Mouse (Mus musculus) CH12.LX (cell line): ENCODE measurements around the gene Mpo. TPM values are rescaled to one million over a fixed set of nuclear protein-coding genes. Genes with fewer than 3 reads are reported as not detected.

Experiments used
- DNase-seq: peaks from one replicate; pipeline ENCODE4 v3.0.0-alpha.2; 2013; ENCODE audit errors: extremely low read depth
- H3K27ac ChIP-seq: 2 replicates; pipeline ENCODE4 v1.5.1; 2012; ENCODE audit warnings: low read depth, mild to moderate bottlenecking, control low read depth, moderate library complexity; ENCODE audit not compliant: insufficient read depth
- H3K27me3 ChIP-seq: replicated peaks from 2 replicates; pipeline ENCODE3; 2012; ENCODE audit warnings: inconsistent platforms
- H3K36me3 ChIP-seq, 2 experiments: replicated peaks in 1 of 2; 2 replicates each; pipeline versions ENCODE3 to v1.6.1; 2012; ENCODE audit warnings: inconsistent platforms in 1 of 2, low read length in 1 of 2, mild to moderate bottlenecking in 1 of 2, mixed read lengths in 1 of 2, moderate library complexity in 1 of 2; ENCODE audit not compliant: control insufficient read depth in 1 of 2, insufficient read depth in 1 of 2
- H3K4me1 ChIP-seq, 2 experiments: 2 replicates each; pipeline ENCODE4 v1.6.1; 2012; ENCODE audit warnings: inconsistent platforms in 1 of 2, moderate library complexity in 1 of 2; ENCODE audit not compliant: insufficient read depth in 2 of 2, control insufficient read depth in 1 of 2
- H3K4me2 ChIP-seq: 2 replicates; pipeline ENCODE4 v1.6.1; 2012; ENCODE audit warnings: low read depth, mild to moderate bottlenecking, control low read depth; ENCODE audit not compliant: poor library complexity, insufficient read depth, severe bottlenecking
- H3K4me3 ChIP-seq, 3 experiments: fragments of 150-350 bp in 1 of 3; sonication (generic) in 1 of 3; replicated peaks in 1 of 3; 2 replicates each; pipeline versions ENCODE3 to v1.5.1; 2011 to 2012; ENCODE audit warnings: low read depth in 2 of 3, low read length in 2 of 3, mild to moderate bottlenecking in 2 of 3, moderate library complexity in 2 of 3, control low read depth in 1 of 3, improper control_type of control experiment in 1 of 3, inconsistent platforms in 1 of 3, mixed read lengths in 1 of 3; ENCODE audit not compliant: poor library complexity in 1 of 3
- H3K79me2 ChIP-seq: replicated peaks from 2 replicates; pipeline ENCODE4 v1.6.1; 2012; ENCODE audit warnings: mild to moderate bottlenecking, moderate library complexity; ENCODE audit not compliant: control insufficient read depth, poor library complexity, insufficient read depth, severe bottlenecking; ENCODE audit errors: extremely low read depth
- H3K9ac ChIP-seq: 2 replicates; pipeline ENCODE4 v1.6.1; 2012; ENCODE audit warnings: low read depth, mild to moderate bottlenecking, control low read depth, moderate library complexity; ENCODE audit not compliant: insufficient read depth
- H3K9me3 ChIP-seq: replicated peaks from 2 replicates; pipeline ENCODE3; 2012; ENCODE audit warnings: low read length, inconsistent platforms, mixed read lengths
- BHLHE40 ChIP-seq: IDR thresholded peaks from 2 replicates; pipeline ENCODE4 v1.6.1; 2011; ENCODE audit warnings: mild to moderate bottlenecking, low read depth, low read length, improper control_type of control experiment
- CHD2 ChIP-seq: IDR thresholded peaks from 2 replicates; pipeline ENCODE4 v1.6.1; 2011; ENCODE audit warnings: low read length, improper control_type of control experiment
- CTCF ChIP-seq, 2 experiments: IDR thresholded peaks in 1 of 2; conservative IDR thresholded peaks in 1 of 2; 2 replicates each; pipeline ENCODE4 v1.5.1; 2011 to 2012; ENCODE audit warnings: low read depth in 2 of 2, low read length in 2 of 2, improper control_type of control experiment in 1 of 2, inconsistent platforms in 1 of 2, mild to moderate bottlenecking in 1 of 2, moderate library complexity in 1 of 2
- HCFC1 ChIP-seq: IDR thresholded peaks from 2 replicates; pipeline ENCODE4 v1.6.1; 2012; ENCODE audit warnings: low read depth, mild to moderate bottlenecking, inconsistent platforms, low read length, improper control_type of control experiment
- IRF4 ChIP-seq: IDR thresholded peaks from 2 replicates; pipeline ENCODE4 v1.6.1; 2014; ENCODE audit warnings: low read depth, mild to moderate bottlenecking, inconsistent platforms, low read length, improper control_type of control experiment
- JUN ChIP-seq: IDR thresholded peaks from 2 replicates; pipeline ENCODE4 v1.6.1; 2011; ENCODE audit warnings: low read depth, mild to moderate bottlenecking, low read length, improper control_type of control experiment, moderate library complexity; ENCODE audit not compliant: insufficient read depth
- JUND ChIP-seq: conservative IDR thresholded peaks from 2 replicates; pipeline ENCODE4 v1.6.1; 2011; ENCODE audit warnings: low read depth, low read length, improper control_type of control experiment
- MAFK ChIP-seq: IDR thresholded peaks from 2 replicates; pipeline ENCODE4 v1.6.1; 2011; ENCODE audit warnings: low read length, improper control_type of control experiment; ENCODE audit not compliant: insufficient replicate concordance
- MAX ChIP-seq: IDR thresholded peaks from 2 replicates; pipeline ENCODE4 v1.6.1; 2011; ENCODE audit warnings: low read length, improper control_type of control experiment
- NRF1 ChIP-seq: IDR thresholded peaks from 2 replicates; pipeline ENCODE4 v1.6.1; 2014; ENCODE audit warnings: low read depth, mild to moderate bottlenecking, inconsistent platforms, low read length, improper control_type of control experiment, moderate library complexity
- POLR2A ChIP-seq: IDR thresholded peaks from 2 replicates; pipeline ENCODE4 v1.6.1; 2011; ENCODE audit warnings: low read depth, mild to moderate bottlenecking, improper control_type of control experiment, low read length
- RCOR1 ChIP-seq: conservative IDR thresholded peaks from 2 replicates; pipeline ENCODE4 v1.6.1; 2012; ENCODE audit warnings: low read depth, mild to moderate bottlenecking, inconsistent platforms, low read length, improper control_type of control experiment
- SIN3A ChIP-seq: IDR thresholded peaks from 2 replicates; pipeline ENCODE4 v1.6.1; 2012; ENCODE audit warnings: low read length, improper control_type of control experiment, inconsistent platforms
- TBP ChIP-seq: conservative IDR thresholded peaks from 2 replicates; pipeline ENCODE4 v1.6.1; 2011; ENCODE audit warnings: low read depth, low read length, improper control_type of control experiment
- UBTF ChIP-seq: IDR thresholded peaks from 2 replicates; pipeline ENCODE4 v1.6.1; 2012; ENCODE audit warnings: low read depth, mild to moderate bottlenecking, inconsistent platforms, low read length, improper control_type of control experiment, moderate library complexity
- USF1 ChIP-seq: IDR thresholded peaks from 2 replicates; pipeline ENCODE4 v1.6.1; 2014; ENCODE audit warnings: low read depth, mild to moderate bottlenecking, inconsistent platforms, low read length, improper control_type of control experiment
- ZC3H11A ChIP-seq: IDR thresholded peaks from 2 replicates; pipeline ENCODE4 v1.6.1; 2012; ENCODE audit warnings: low read depth, mild to moderate bottlenecking, inconsistent platforms, low read length, improper control_type of control experiment
- ZMIZ1 ChIP-seq: IDR thresholded peaks from 2 replicates; pipeline ENCODE4 v1.6.1; 2012; ENCODE audit warnings: low read depth, mild to moderate bottlenecking, inconsistent platforms, low read length, improper control_type of control experiment
- dilution Hi-C: fragments of 300-500 bp; cut with MboI; formaldehyde crosslinking; loops from 2 replicates; pipeline ENCODE4 v1.14.3; 2020; ENCODE audit warnings: low sequenced_read_pairs; ENCODE audit not compliant: extremely low pct_unique_long_range_greater_than_20kb, extremely low pct_ligation_motif_present
- in situ Hi-C: fragments of 300-500 bp; cut with MboI; formaldehyde crosslinking; loops from 3 replicates; pipeline ENCODE4 v1.14.3; 2019; ENCODE audit warnings: low sequenced_read_pairs, low pct_ligation_motif_present, low pct_unique_long_range_greater_than_20kb, mixed read lengths
- polyA plus RNA-seq: library from polyadenylated mRNA; unstranded; fragments of >175 nt; gene quantifications from 2 replicates; pipeline ENCODE4 v1.2.1, GENCODE M21; 2012; ENCODE audit warnings: low read depth; ENCODE audit not compliant: insufficient read length
- total RNA-seq, 2 experiments: library from RNA; depleted of rRNA; stranded (reverse); fragments of 300-350 nt in 1 of 2; fragments of >200 nt in 1 of 2; gene quantifications; 2 replicates each; pipeline ENCODE4 v1.2.3; 2012 to 2014

Mpo gene
- total and polyA plus RNA-seq, 3 experiments, result not detected

DNA sequence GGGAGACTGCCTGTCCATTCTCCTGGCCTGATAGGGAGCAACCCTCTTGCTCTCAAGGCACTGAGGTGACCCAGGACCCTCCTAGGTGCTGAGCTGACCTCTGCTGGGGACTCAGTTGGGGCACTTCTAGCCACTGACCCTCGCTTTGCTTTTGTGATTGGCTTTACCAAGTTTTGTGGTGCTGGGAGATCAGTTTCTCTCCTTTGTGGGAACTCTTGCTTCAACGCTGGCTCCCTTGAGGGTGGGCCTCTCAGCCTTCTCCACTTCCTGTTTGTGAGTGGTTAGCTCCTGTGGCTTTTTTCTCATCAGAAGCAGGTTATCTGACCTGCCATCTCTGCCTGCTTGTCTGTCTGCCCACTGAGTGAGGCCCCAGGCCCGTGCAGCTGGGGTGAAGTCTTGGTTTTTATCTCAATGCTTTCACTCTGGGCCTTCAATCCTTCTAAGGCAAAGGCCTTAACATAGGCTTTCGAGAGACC lies 41.9 kb upstream of the Mpo start:
- H3K27me3 ChIP-seq, result no peaks in the 10 kb centered on the region
- H3K9ac ChIP-seq, result peak overlapping the region; percentile 86
- no peaks in the 10 kb centered on the region for H3K9me3 ChIP-seq
- DNase-seq, result peak; percentile 90
- peak overlapping the region; percentile 98 for H3K27ac ChIP-seq
- H3K4me1 ChIP-seq, result peaks cover 31 to 68% of the 10 kb centered on the region in 2 experiments
- dilution Hi-C loops, result no loop called here
- TF ChIP-seq USF1, result no peak
- TF ChIP-seq JUN, result no peak
- TF ChIP-seq IRF4, result no peak
- no peak for TF ChIP-seq CHD2
- no peak for TF ChIP-seq MAX
- no peak for TF ChIP-seq MAFK
- TF ChIP-seq CTCF (conservative IDR thresholded peaks at IDR 0.05 in 1 of 2, IDR thresholded peaks at IDR 0.05 in 1 of 2; ENCODE audit: low read depth in 2 of 2, low read length in 2 of 2), result no peak
- peak; percentile 65 for TF ChIP-seq POLR2A
- no peak for TF ChIP-seq SIN3A
- TF ChIP-seq TBP, result peak; percentile 93
- no peak for TF ChIP-seq RCOR1
- no peak for TF ChIP-seq UBTF
- in situ Hi-C loops, result loop anchor here (5.0 kb wide), 1 partner anchor 89 kb away; the partner anchor contains the start of gene Rnf43
- H3K4me2 ChIP-seq, result peak overlapping the region; percentile 86
- H3K79me2 ChIP-seq, result peaks cover 26% of the 10 kb centered on the region
- peaks cover 4 to 6% of the 10 kb centered on the region in 2 experiments for H3K36me3 ChIP-seq
- peak overlapping the region; percentile 42 to 58 (median 54) for H3K4me3 ChIP-seq

DNA sequence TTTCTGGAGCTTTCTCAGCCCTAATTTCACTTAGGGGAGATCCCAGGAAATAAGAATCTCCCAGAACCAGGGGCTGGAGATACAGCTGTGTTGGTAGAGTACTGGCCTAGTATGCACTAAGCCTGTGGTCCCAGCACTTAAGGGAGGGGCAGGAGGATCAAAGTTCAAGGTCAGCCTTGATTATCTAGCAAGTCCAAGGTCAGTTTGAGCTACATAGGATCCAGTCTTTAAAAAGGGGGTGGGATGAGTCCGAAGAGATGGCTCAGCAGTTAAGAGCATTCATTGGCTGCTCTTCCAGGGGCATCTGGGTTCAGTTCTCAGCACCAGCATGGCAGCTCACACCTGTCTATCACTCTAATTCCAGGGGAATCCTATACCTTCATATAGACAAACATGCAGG lies 41.1 kb upstream of the Mpo start:
- in situ Hi-C loops (loop anchor here (5.0 kb wide), 1 partner anchor 90 kb away; the partner anchor contains the start of gene Rnf43), dilution Hi-C loops (no loop called here)
- H3K9me3 ChIP-seq, result no peaks in the 10 kb centered on the region
- TF ChIP-seq JUN (no peak), TBP (peak; percentile 74), POLR2A (peak; percentile 46)
- peaks cover 24 to 61% of the 10 kb centered on the region in 2 experiments for H3K4me1 ChIP-seq
- peak overlapping the region; percentile 86 for H3K4me2 ChIP-seq
- DNase-seq, result peak; percentile 57
- peaks cover 12 to 14% of the 10 kb centered on the region in 2 experiments for H3K36me3 ChIP-seq
- H3K79me2 ChIP-seq, result peaks cover 32% of the 10 kb centered on the region
- H3K27ac ChIP-seq, result peak overlapping the region; percentile 98
- H3K27me3 ChIP-seq, result no peaks in the 10 kb centered on the region
- H3K4me3 ChIP-seq, result peak overlapping the region; percentile 20 to 54 (median 42)
- H3K9ac ChIP-seq, result peak overlapping the region; percentile 86

DNA sequence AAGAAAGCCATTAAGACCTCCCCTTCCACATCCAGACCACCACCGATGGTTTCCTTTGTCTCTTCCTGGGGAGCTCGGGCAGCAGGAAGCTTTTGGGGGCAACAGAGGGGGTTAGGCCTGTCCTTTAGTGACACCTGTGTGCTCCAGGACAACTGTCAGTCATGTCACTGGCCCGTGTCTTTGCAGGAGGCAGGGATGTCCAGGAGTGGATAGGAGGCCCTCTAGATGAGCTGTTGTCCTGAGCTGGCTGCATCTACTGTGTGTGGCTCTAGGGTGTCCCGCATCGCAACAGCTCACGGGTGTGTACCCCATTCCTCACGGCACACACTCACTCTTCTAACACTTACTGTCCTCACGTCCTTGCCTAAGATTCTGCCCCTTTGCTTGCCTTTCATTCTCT lies 40.1 kb upstream of the Mpo start:
- H3K4me3 ChIP-seq, result peak overlapping the region in 2 of 3 experiments; percentile 16 to 81
- in situ Hi-C loops, result loop anchor here (5.0 kb wide), 1 partner anchor 91 kb away; the partner anchor contains the start of gene Rnf43
- TF ChIP-seq NRF1 (no peak), ZC3H11A (no peak), JUND (no peak), JUN (no peak), ZMIZ1 (no peak), BHLHE40 (no peak), TBP (no peak), HCFC1 (no peak)
- H3K9me3 ChIP-seq, result no peaks in the 10 kb centered on the region
- H3K9ac ChIP-seq, result peak overlapping the region; percentile 61
- H3K4me2 ChIP-seq, result peak overlapping the region; percentile 85
- dilution Hi-C loops, result no loop called here
- peaks cover 19 to 55% of the 10 kb centered on the region in 2 experiments for H3K4me1 ChIP-seq
- H3K27me3 ChIP-seq, result no peaks in the 10 kb centered on the region
- no peak for DNase-seq
- peaks cover 34% of the 10 kb centered on the region for H3K79me2 ChIP-seq
- H3K36me3 ChIP-seq, result peaks cover 17 to 19% of the 10 kb centered on the region in 2 experiments
- peak overlapping the region; percentile 95 for H3K27ac ChIP-seq
